Comparison of ENCODE assay signal across 27 mouse cellular contexts in genomic region chr13:63037906-63038305, GRCm38 (mm10).
DNase-seq lines count a peak whose midpoint lies in the region; ATAC-seq lines count a peak whose summit lies in the region.
"Had no signal": no experiment of that assay in that cellular context is flagged by ENCODE, and none has a peak within 500 bp of the region (broad histone marks: within the 10 kb centered on the region; RNA-seq: fewer than 3 reads in every experiment).

No protein-coding gene starts in this region.

- H3K4me1 ChIP-seq in kidney, embryonic 14.5 days (ENCODE audit: control insufficient read depth, insufficient read depth, low read length) = no peaks in the 10 kb centered on the region
- peaks cover 32% of the 10 kb centered on the region for H3K4me1 ChIP-seq in megakaryocyte, embryonic 14.5 days
- H3K4me1 ChIP-seq: liver, embryonic 15.5 days had no signal

- no peak overlapping the region for H3K9ac ChIP-seq in kidney, embryonic 14.5 days (ENCODE audit: low read depth, low read length)
- H3K9ac ChIP-seq: embryonic facial prominence, embryonic 13.5 days; heart, embryonic 13.5 days; limb, embryonic 12.5 days; liver, embryonic 15.5 days had no signal

- no peaks in the 10 kb centered on the region for H3K9me3 ChIP-seq in kidney, embryonic 14.5 days (ENCODE audit: control insufficient read depth, low read length)
- H3K9me3 ChIP-seq in megakaryocyte, embryonic 14.5 days = no peaks in the 10 kb centered on the region
- H3K9me3 ChIP-seq: embryonic facial prominence, embryonic 13.5 days; G1E; heart, embryonic 13.5 days; limb, embryonic 12.5 days; liver, embryonic 15.5 days had no signal

- WGBS in kidney, embryonic 14.5 days = 59% methylated on average over 10 of the region's 10 CpGs

- no peak overlapping the region for H3K4me3 ChIP-seq in kidney, embryonic 14.5 days (ENCODE audit: low read length)
- peak overlapping the region; percentile 33 for H3K4me3 ChIP-seq in megakaryocyte, embryonic 14.5 days (replicated peaks)
- H3K4me3 ChIP-seq: embryonic facial prominence, embryonic 13.5 days; heart, embryonic 13.5 days; layer of hippocampus, adult 2 months; limb, embryonic 12.5 days; liver, embryonic 15.5 days had no signal

- H3K4me2 ChIP-seq in kidney, embryonic 14.5 days (replicated peaks; ENCODE audit: low read depth, low read length) = no peak overlapping the region
- H3K4me2 ChIP-seq: embryonic facial prominence, embryonic 13.5 days; heart, embryonic 13.5 days; limb, embryonic 12.5 days; liver, embryonic 15.5 days; midbrain, embryonic 11.5 days had no signal

- H3K27ac ChIP-seq in kidney, embryonic 14.5 days (ENCODE audit: low read depth, low read length) = no peak overlapping the region
- H3K27ac ChIP-seq: embryonic facial prominence, embryonic 13.5 days; heart, embryonic 13.5 days; layer of hippocampus, adult 2 months; limb, embryonic 12.5 days; liver, embryonic 15.5 days; macrophage had no signal

- ATAC-seq in kidney, embryonic 14.5 days (ENCODE audit: low FRiP score, low TSS enrichment) = no peak
- no peak for ATAC-seq in megakaryocyte, adult 5-6 weeks (ENCODE audit: poor library complexity, severe bottlenecking)
- 0 out of 2 replicates have a peak, but pooled peaks have one; percentile 17 for ATAC-seq in granulocyte monocyte progenitor cell, adult 5-6 weeks (replicated peaks; ENCODE audit: poor library complexity, severe bottlenecking)
- no peak for ATAC-seq in CD4-positive, CD25-positive, alpha-beta regulatory T cell, adult 4 months
- ATAC-seq: forebrain, embryonic 14.5 days; intestine, postnatal 0 days had no signal

- peak; percentile 82 for DNase-seq in heart, adult 11 months
- no peak for DNase-seq in heart, adult 8-10 months (ENCODE audit: low spot score)
- DNase-seq in kidney, postnatal 4 days = peak; percentile 30 to 44
- DNase-seq: adrenal gland, adult 2 months; cerebellum, adult 11 months; cerebellum, adult 9-11 months; gastrocnemius, postnatal 10 days; heart, adult 18-20 months; heart, postnatal 14 days; layer of hippocampus, postnatal 36 days; right cerebral cortex, postnatal 14 days had no signal

- no peaks in the 10 kb centered on the region for H3K36me3 ChIP-seq in kidney, embryonic 14.5 days (ENCODE audit: control insufficient read depth, insufficient read depth, low read length)
- H3K36me3 ChIP-seq in megakaryocyte, embryonic 14.5 days (replicated peaks; ENCODE audit: low read length) = peaks cover 5% of the 10 kb centered on the region
- H3K36me3 ChIP-seq: embryonic facial prominence, embryonic 13.5 days; heart, embryonic 13.5 days; limb, embryonic 12.5 days; liver, embryonic 15.5 days had no signal

- no peaks in the 10 kb centered on the region for H3K27me3 ChIP-seq in kidney, embryonic 14.5 days (ENCODE audit: control insufficient read depth, insufficient read depth, low read length)
- H3K27me3 ChIP-seq in megakaryocyte, embryonic 14.5 days (replicated peaks) = peaks cover 2% of the 10 kb centered on the region
- H3K27me3 ChIP-seq: CH12.LX; embryonic facial prominence, embryonic 13.5 days; heart, embryonic 13.5 days; limb, embryonic 12.5 days; liver, embryonic 15.5 days had no signal
